Mouse (Mus musculus) lung, postnatal 14 days (tissue): Measurements from ENCODE around the gene Derl3.
"Not testable (repeated sequence)": the region's sequence is repeated elsewhere in the genome, so short reads cannot be mapped to it uniquely, and the experiment has no call there.

Source experiments
- DNase-seq: peaks from one replicate; pipeline ENCODE4 v3.0.0; 2021

The Derl3 gene

DNA sequence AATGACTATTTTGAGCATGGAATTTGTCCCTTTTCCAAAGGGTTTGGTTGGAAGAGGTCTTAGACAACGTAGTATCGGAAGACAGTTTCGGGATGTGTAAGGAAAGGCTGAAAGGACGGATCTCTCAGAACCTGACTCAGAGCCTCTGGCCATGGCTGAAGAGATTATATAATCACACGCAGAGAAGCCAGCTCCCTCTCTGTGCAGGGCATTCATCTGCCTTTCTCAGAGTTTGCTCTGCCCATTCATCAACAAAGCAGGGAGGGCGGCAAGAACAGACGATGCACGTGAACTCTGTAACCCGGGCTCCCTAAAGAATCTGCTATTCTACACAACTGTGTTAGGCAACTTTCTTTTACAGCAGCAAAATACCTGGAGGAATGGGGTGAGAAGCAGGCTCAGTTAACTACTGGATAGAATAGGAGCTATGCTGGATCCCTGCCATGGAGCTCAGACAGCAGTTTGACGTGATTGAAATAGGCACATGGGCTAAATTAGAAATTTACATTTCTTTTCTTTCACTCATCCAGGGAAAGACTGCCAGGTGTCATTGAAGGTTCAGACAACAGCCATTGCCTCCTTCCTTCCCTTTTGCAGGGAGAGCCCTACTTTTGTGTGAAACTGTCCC is 19.6 kb upstream of the Derl3 start:
- DNase-seq, result no peak

DNA sequence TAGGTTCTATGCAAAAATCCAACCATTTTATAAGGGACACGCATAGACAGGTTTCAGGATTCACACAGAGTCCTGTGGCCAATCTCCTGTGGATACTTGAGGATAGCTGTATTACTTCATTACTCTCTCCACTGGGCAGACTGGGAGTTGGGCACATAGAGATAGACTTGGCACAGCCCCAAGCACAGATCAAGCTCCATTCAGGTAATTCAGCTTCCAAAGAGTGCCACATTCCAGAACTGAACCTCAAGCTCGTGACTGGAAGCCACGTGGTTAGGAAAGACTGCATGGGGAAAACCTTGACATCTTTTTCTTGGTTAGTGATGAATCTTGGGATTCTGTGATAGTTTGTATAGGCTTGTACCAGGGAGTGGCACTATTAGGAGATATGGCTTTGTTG is 14.4 kb upstream of the Derl3 start:
- no peak for DNase-seq

DNA sequence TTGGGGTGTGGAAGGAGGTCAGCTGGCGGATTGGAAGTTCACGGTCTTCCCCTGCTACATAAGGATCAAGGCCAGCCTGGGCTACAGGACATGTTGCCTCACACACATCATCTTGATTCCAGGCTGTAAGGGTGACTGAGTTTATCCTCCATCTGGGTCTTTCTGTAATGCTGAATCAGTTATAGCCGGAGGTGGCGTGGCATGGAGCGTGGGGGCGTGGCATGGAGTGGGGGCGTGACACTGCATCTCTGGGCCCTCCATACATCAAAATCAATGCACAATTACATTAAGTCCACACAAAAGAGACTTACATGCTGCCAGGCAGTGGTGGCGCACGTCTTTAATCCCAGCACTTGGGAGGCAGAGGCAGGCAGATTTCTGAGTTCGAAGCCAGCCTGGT is 12.9 kb upstream of the Derl3 start:
- no peak for DNase-seq

DNA sequence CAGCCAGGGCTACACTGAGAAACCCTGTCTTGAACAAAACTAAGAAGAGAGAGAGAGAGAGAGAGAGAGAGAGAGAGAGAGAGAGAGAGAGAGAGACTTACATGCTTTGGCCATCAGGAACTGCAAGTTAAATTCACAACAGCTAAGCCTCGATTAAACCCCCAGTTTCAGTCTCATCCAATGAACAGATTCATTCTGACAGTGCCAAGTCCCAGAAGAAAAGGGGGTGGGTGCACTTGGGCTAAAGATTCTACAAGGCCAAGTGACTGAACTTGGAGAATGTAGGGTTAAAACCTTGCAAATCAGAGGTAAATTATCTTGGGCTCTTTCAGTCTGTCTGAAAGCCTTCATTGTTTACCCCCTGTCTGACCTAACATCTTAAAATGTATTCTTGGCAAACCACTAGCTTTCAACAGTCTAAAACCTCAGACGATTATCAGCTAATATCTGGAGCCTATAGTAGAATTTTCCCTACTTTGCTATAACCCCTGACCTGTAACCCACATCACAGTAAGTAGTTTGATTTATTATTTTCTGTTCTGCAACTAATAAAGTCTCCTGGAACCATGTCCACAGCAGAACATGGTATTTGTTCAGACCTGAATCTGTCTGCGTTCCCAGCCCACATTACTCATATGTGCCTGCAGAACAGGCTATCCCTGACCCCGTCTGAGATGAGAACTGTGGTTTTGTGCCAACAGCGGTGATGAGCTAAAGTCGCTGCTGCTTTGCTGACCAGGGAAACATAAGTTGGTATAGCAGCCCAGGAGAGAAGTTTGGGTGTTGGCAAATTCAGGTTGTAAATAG is 12.2 kb upstream of the Derl3 start:
- DNase-seq, result no peak

DNA sequence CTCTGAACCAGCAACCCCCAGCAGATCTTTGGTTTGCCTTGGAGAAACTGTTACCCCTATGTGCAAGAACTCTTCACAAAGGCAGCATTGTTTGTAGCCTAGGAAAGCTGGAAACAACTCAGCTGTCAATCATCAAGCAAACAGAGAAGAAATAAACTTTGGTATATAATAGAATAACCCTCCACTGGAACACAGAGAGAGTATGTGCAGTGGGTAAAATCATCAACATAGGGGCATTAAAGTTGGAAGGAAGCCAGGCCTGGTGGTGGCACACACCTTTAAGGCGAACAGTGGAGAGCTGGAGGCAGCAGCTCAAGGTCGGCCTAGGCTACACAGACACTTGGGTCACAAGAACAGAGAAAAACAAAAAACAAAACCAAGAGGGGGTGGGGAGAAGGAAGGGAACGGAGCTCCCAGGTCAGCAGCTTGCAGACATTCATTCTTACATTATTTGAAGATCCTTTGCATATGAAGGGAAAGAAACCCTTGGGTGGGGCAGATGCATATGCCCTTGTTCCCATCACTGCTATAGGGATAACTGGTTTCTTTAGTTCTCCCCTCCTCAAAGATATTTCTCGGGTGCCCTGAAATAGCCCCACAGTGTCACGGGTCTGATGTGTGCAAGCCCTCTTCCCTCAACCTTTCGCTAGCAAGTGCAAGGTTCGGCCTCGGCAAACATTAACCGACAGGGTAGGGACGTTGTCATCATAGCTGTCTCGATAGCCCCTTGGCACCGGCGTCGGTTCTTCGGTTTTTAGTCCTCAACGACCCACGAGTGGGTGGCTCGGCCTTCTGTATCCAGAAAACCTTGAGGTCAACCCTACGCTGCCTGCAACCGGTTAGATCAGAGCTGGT is 11.4 kb upstream of the Derl3 start:
- no peak for DNase-seq

DNA sequence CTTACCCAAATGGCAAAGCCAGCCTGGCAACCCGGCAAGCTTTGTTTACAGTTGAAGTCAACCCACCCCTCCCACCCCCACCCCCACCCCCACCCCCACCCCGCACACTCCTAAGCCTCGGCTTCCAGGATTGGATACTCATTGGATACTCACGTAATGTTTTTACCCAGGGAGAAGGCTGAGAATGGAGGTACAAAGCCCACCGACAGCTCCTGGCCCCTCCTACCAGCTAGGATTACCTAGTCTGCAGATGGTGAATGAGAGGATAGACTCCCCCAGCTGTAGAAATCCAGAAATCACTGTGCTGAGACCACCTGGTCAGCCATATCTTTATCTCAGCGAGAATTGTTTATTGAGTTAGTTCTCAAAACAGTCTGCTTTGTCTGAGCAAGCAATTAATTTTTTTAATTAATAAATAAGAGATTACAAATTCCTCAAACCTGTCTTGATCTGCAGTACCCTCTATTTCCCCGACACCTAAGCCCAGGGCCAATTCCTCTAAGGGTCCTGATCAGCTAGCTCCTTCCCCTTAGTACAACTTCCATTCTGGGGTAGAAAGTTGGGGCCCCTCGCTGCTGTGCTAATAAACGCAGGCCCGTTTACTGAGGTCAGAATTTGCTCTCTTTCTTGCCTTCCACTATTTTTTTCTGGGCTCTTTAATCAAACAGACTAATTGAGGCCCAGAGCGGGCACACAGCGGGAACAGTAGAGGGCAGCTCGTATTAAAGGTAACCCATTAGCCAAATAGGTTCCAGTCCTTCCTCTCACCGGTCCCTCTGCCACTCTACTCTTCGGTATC is 10.6 kb upstream of the Derl3 start:
- no peak for DNase-seq

DNA sequence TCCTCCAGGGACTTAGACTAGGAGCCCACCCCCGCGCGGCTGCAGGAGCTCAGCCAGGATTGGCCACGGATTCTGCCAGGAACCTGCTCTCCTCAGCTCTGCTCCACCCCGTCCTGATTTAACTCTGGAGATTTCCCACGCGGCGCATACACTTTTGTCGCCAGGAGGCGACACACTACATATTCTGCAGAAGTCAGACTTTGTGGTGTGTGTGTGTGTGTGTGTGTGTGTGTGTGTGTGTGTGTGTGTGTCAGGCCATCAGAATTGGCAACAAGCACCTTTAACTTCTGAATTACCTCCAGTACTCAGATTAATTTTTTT is 10.0 kb upstream of the Derl3 start:
- peak; percentile 81 for DNase-seq

DNA sequence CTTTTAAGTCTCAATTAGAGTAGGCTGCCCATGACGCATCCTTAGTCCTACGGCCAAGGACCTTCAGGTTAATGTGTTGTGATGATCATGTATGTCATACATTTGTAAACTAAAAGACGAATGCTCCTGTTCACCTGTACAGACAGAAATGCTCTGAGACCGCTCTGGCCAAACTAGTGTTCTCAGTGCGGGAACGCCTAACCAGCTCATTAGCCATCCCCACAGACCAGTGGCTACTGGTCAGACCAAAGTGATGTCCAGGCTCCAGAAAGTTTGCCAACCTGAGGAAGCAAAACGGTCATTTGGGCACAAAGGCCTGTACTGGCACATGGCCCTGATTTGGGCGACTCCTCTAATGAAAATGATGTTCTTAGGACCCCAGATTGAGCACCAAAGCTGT is 8.5 kb upstream of the Derl3 start:
- no peak for DNase-seq

DNA sequence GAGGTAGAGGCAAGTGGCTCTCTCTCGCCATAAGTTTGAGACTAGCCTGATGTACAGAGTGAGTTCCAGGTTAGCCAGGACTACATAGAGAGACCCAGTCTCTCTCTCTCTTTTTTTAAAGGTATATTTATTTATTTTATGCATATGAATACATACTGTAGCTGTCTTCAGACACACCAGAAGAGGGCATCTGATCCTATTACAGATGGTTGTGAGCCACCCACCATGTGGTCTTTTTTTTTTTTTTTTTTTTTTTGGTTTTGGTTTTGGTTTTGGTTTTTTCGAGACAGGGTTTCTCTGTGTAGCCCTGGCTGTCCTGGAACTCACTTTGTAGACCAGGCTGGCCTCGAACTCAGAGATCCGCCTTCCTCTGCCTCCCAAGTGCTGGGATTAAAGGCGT is 5.7 kb upstream of the Derl3 start:
- not testable (repeated sequence) for DNase-seq

DNA sequence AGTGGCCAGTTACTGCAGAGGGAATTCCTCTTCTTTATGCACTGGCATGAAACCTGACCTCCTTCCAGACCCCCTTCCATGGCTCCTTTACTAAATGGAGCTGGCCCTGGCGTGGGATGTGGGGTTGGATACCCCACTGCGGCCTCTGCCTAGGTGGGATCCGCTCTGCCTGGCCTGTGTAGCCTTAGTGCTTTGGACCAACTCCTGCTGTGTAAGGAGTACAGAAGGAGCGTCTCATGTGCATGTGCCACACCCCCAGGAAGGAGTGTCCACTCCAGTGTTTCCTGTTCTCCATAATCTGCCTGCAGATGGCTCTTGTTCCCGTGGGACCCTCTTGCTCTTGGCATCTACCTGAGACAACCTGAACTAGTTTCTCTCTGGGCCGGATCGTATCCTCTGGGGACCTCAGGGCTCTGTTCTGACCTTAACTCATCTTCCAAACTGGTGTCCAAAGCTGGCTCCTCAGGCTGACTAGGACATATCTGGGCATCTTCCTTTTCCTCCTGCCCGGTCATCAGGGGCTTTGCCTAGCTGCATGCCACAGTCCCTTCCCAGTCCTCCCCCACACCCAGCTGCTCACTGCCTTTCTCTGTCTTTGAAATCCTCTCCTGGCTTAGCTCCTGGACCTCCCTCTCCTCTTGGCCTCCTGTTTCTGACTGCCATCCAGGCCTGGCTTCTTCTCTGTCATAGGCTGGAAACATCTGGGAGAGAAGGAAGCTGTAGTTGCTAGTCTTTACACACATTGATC is 3.6 kb upstream of the Derl3 start:
- DNase-seq, result no peak

DNA sequence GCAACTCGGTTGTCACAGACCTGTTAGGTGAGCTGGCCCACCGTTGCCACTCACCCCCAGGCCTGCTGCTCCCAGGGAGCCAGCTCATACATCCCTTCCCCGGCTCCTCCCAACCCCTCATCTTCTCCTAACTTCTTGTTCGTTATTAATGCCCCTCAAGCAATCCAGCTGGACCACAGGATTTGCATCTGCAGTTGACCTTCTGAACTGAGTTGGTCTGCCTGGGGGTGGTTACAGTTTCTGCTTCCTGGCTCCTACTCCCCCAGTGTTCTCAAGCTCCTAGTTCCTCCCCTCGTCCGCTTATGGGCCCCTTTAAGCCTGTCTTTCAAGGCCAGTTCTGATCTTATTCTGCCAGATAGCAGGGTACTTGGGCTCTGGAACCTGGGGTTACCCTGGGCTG is 1.4 kb downstream of the Derl3 start:
- no peak for DNase-seq

DNA sequence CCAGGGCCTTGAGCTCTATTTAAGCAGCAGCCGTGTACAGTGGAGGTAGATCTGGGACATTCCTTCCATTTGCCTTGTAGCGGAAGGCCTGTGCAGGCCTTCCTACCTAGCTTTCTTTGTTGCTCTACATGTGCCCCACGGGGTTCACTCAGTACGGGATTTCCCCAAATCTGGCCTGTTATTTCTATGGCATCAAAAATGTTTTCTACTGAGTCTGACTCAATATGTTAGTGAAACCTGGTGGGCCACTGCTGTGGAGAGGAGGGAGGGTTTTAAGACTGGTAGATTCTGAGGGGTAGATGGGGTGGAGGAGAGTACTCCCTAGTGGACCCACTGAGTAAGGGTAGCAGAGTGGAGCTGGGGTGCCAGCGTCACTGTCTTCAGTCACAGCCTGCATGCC is 2.5 kb downstream of the Derl3 start:
- no peak for DNase-seq

DNA sequence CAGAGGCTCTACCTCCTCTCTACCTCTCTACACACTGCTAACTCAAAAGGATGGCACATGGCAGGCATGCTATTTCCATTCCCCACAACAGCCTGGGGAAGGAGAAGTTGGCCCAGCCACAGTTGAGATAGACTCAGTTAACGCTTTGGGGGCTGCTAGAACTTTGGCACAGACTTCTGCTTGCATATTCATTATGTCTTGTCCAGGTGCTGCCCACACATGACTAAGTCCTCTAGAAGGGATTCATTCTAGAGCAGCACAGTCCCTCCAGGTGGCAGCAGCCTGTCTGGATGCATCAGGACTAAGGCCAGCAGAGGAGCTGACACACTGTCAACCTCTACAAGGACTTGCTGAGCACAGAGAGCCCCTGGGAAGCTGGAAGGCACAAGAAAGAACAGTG is 3.0 kb downstream of the Derl3 start:
- DNase-seq, result no peak

DNA sequence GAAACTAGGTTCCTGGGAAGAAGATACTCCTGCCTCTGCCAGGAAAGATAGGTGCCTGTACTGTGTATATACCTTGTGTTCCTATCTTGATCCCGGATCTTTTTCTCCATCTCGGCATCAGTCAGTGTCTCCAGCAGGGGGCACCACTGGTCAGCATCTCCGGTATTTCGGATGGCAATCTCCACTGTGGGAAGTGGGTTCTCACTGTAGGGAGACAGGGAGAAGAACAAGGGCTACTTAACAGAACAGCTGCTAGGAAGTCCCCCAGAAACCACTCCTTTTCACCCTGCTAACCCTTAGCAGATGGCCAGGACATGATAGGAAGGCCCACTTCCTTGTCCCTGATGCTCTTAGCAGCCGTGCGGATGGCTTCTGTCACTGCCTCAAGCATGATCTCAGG is 4.2 kb downstream of the Derl3 start:
- peak; percentile 88 for DNase-seq

DNA sequence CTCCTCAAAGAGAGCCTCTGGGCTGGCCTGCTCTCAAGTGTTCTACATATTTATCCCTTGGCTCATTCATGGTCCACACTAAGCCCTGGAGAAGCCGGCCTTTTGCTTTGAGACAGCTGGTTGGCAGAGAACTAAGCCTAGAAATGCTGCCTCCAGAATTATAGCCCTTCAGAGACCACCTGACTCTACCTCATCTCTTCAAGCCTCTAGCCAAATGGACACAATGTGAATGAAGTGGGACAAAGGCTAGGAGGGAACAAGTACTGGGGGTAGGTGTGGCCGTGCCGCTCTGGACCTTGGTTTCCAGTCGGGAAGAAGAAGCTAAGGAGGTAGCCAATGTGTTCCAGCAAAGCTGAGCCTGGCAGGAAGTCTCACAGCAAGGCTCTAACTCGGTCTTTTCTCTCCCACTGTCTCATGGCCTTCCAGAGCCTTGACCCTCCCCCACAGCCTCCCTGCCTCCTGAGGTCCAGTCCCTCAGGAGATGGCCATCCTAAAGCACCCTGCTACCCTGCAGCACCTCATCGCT is 4.9 kb downstream of the Derl3 start:
- no peak for DNase-seq

DNA sequence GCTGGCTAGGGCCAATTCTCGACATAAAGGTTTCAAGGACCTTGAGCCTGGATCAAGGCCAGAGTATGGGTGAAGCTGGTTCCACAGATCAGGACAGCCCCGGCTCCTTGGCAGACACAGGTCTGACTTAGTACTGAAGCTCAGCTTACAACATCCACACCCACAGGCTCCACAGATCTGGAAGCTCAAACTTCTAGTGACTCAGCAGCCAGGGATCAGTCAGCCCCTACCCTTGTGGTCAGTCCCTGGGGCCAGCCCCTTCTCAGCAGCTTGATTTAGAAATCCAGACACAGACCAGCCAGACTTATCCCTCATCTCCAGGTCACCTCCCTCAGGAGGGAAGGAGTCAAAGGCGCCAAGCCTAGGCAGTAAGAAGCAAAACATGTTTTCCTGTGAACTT is 5.6 kb downstream of the Derl3 start:
- DNase-seq, result peak; percentile 48

DNA sequence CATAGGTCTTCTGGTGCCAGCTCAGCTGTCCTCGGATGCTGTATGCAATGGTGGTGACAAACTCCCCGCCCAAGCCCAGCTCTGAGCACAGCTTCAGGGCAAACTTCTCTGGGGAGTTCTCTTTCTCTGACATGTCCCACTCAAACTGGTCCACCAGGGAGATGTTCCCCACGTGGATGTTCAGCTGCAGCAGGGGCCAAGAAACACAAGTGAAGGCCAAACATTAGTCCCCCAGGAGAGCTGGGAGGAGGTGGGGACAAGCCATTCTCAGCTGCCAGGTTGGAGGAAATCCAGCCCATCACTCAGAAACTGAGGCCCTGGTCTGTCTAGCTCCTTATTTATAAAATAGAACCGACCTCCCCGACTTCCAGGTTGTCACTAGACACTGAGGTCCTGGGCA is 11.2 kb downstream of the Derl3 start:
- no peak for DNase-seq

DNA sequence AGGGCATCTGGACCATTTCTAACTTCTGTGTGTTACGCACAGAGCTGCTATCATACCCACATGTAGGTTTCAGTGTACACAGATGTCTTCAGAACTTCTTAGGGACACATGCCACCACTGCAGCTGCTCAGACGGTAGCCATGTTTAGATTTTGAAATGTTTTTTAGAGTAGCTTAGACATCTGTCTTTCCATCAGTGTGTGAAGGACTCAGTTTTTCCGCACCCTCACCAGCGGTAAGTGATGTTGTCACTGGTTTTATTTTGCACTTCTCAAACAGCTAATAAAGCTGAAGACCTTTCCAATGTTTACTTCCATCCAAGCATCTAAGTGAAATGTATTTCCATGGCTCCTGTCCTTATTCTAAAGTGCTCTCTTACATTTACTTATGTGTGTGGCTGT is 13.7 kb downstream of the Derl3 start:
- DNase-seq, result no peak

DNA sequence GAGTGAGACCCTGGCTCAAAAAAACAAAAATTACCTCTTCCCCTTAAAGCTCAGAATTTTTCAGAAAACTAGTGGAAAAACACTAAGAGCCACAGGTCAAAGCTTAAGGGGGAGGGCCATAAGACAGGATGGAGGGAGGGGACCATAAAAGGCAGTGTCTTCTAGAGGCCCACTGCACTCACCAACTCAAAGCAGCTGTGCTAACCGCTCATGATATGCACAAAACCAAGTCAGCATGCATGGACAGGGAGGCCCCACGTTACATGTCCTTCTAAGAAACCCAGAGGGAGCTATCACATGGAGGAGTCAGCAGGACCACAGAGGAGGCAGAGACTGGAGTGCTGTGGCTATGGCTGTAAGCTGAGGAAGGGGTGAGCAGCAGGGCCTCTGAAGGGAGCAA is 17.5 kb downstream of the Derl3 start:
- DNase-seq, result no peak

DNA sequence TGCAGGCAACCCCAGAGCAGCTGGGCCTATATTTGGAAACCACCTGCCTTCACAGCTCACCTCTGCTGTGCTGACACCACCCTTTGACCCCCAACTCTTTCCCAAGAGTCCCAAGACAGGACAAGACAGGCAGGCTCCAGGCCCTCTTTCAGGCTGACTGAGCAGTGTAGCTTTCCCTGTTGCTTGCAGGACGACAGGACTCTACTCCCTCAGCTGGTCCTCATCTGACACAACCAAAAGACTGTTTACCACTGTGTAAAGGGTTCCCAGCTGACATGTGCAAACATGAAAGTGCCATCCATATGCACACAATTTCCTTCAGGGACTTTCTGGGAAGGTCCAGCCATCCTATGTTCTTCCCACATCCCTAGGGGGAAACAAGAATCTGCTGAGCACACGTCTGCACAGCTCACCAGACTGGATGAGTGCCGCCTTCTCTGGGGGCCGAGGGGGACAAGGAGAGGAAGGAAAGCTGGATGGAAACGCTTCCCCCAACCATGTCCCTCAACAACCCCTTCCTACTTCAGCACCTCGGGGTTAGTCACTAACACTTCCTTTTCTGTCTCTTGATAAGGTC is 19.9 kb downstream of the Derl3 start:
- no peak for DNase-seq

DNA sequence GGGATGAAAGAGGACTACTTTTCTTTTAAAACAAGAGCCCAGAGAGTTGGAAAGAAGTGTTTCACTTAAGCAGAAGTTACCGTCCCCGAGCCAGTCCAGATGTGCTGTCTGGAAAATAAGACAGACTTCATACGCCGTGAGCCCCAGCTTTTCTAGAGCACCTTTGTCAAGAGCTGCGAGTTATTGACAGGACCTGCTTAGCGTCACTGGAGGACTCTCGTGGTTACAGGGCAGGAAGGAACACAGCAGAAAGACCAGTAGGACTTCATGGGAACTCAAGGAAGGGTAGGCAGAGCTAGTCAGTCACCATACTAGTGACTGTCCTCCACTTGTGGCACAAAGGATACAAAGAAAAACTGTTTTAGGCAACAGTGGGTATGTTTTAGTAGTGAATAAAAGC is 22.3 kb downstream of the Derl3 start:
- DNase-seq, result no peak

DNA sequence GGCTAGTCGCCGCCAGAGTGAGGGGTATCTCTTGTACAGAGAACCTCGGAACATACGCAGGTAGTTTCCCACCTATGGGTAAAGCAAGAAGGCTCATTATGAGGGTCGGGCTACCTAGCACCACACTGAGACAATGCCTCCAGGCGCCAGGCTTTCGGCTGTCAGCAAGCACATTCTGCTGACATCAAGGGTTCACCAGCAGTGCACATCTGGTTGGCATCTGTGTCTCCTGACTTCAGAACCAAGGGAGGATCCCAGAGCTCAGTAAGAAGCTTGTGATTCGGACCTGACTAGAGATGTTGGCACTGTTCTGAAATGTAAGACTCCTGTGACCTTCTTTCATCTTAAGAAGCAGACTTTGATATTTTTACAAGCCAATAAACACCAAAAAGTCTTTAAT is 23.6 kb downstream of the Derl3 start:
- no peak for DNase-seq
